Mouse (Mus musculus) lung, postnatal 36 days (tissue): ENCODE measurements around the gene Clec4g.
"Not testable (repeated sequence)": the region's sequence is repeated elsewhere in the genome, so short reads cannot be mapped to it uniquely, and the experiment has no call there.

ENCODE experiments used
- DNase-seq: peaks from one replicate; pipeline ENCODE4 v3.0.0; 2022; ENCODE audit warnings: mixed read lengths

The Clec4g gene

DNA sequence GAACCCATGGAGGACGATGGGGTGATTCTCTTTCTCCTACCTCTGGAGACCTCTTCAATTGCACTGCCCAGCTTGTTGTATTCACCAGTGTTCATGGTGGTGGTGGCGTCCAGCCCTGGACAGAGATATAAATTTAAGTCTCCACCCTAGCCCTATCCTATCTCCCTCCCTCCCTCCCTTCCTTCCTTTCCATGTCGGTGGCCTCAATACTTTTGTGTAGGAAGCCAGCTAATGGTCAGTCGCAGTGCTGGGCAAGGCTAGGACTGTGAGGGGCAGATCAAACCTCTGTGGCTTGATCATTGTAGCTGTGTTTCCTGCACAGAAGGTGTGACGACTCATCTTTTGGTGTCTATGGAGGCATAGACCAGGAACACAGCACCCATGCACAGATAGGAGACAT lies at the start of gene Clec4g:
TSS of gene Clec4g (minus strand) at position 101 of the 400 bp plus-strand sequence.
- no peak for DNase-seq

DNA sequence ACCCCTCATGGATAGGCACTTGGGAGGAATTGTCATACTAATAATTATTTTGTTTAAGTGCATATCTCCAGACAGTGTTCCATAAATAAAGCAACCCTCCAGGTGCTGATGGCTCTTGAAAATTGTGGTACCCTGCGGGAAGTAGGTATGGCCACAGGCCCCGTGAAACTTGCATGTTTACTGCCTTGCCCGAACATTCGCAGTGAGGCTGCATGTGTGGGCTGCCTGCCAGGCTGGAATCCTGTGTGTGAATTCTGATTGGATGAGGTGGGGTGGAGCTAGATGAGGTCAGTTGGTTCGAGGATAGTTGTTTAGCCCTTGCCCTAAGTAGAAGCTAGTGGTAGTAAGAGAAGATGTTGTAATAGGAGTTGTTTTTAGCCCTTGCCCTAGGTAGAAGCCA lies 48.2 kb upstream of the Clec4g start:
- DNase-seq = not testable (repeated sequence)

DNA sequence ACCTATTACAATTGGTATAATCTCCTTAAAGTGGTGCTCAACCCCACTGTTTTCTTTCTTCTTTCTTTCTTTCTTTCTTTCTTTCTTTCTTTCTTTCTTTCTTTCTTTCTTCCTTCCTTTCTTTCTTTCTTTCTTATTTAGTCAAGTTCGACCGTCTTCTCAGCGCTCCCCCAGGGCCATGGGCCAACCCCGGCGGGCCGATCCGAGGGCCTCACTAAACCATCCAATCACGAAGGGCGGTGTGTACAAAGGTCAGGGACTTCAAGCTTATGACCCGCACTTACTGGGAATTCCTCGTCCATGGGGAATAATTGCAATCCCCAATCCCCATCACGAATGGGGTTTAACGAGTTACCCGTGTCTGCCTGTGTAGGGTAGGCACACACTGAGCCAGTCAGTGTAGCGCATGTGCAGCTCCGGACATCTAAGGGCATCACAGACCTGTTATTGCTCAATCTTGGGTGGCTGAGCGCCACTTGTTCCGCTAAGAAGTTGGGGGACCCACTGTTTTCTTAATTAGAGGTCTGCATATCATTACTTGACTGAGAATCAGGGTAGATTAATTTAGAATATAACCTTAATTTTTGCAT lies 33.9 kb upstream of the Clec4g start:
- peak; percentile 25 for DNase-seq

GRCm38 (mm10) chr8:3748761-3749160 lies 28.3 kb upstream of the Clec4g start, which contains the start of gene Cd209a:
Gene Cd209a (minus strand): TSS chr8:3748984.
- no peak for DNase-seq

DNA sequence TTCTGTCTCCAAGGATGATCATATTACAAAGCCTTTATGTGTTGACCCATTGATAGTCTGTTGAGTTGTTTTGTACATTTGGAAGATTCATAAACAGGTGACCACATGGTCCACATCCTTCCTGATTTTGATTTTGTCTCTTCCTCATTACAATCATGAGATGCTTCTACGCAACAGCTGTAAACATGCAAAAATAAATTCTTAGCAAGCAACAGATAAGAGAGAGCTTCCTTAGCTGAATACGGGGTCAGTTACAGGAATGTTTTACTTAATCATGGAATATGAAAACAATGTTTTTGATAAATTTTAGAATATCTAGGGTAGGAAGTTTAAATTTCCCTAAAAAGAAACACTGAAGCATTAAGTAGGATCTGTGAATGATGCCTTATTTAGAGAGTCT lies 16.5 kb upstream of the Clec4g start:
- DNase-seq = peak; percentile 17

DNA sequence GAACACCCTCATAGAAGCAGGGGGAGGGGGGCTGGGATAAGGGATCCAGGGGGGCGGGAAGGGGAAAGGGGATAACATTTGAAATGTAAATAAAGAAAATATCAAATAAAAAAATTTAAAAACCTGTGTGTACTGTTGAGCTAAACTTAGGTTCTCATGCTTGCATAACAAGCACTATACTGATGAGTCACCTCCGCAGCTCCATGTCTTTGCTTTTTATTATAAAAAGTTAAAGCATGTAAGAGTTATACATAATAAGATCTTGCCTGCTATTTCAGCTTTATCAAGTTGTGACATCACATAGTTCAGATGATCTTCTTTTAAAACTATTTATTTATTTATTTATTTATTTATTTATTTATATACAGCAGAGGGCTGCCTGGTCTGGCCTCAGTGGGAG lies 15.1 kb upstream of the Clec4g start:
- DNase-seq = no peak

GRCm38 (mm10) chr8:3734084-3734483 lies 13.6 kb upstream of the Clec4g start:
- DNase-seq = no peak

GRCm38 (mm10) chr8:3721041-3721440 lies 590 bp upstream of the Clec4g start:
- DNase-seq = no peak

DNA sequence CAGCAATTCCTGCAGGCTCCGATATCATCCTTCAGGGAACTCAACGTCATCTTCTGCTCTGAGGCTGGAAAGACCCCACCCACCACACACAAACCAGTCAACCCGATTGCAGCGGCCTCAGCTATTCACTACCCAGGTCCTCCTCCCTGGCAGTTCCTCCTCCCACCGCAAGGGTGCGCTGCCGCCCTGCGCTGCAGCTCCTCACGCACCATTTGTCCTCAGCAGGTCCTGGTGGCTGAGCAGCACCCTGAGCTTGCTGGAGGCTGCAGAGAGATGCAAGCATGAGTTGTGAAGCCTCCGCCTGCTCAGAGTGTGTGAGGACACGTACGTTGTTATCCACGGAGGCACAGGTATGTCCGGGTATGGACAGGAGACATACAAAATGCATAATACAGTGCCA lies 1.9 kb downstream of the Clec4g start:
- peak; percentile 82 for DNase-seq

GRCm38 (mm10) chr8:3717321-3717954 lies 3.0 kb downstream of the Clec4g start:
- no peak for DNase-seq

DNA sequence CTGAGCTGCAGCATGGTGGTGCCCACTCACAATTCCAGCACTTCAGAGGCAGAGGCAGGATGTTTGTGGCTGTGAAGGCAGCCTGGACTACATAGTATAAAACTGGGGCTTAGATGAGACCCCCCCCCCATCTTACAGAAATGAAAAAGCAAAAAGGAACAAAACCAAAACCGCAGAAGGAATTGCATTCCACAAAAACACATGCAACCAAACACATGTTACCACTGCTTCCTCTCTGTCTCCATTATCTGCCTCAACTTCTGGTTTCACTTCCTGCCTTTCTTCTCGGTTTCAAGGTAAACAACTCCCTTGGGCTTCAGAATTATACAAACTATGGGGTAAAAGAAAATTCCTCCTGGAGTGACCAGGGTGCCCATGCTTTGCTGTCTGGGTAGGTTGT lies 8.8 kb downstream of the Clec4g start:
- DNase-seq = peak; percentile 40

GRCm38 (mm10) chr8:3710312-3710711 lies 10.1 kb downstream of the Clec4g start:
- no peak for DNase-seq

DNA sequence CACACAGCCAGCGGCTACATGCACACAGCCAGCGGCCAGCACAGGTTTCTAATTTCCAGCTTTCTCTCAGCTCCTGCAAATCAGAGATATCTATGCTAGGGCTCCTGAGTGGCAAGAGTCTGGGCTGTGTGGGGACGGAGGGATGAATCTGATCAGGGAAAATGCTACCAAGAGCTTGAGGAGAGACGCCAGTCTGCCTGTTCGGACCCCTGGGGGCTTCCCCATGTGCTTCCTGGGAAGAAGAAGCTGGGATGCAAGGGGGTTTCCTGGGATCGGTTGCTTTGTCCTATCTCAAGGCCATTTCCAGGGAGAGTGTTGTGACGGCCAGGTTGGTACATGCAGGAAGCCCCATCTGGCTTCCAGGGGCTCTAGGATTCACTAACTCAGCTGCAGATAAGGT lies 12.8 kb downstream of the Clec4g start:
- DNase-seq = no peak

- peak; percentile 37 for DNase-seq
Measured at GRCm38 (mm10) chr8:3705711-3706110, 14.7 kb downstream of the Clec4g start.

- DNase-seq = no peak
Measured at GRCm38 (mm10) chr8:3701491-3701890, 19.0 kb downstream of the Clec4g start.

- DNase-seq = peak; percentile 24
Measured at GRCm38 (mm10) chr8:3694121-3694520, 26.3 kb downstream of the Clec4g start, which contains the start of gene Fcer2a. Gene Fcer2a (minus strand): TSS chr8:3694175.

DNA sequence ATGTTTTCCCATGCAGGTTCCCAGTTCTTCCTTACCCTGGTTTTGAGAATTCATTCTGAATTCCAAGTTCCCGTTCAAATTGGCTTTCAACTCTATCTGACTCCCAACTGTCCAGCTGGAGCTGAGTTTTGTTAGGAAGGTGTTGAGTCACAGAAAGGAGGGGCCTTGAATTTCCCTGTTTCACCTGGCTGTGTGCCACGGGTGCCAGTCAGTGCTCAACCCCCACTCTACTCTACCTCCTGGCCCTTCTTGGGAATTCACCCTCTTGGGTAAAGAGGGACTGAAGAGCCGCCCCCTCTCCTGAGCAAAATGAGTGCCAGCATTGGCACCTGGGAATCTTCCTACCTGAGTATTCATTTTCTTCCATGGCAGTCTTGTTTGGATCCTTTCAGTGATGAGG lies 29.7 kb downstream of the Clec4g start:
- DNase-seq = peak; percentile 16

- DNase-seq = no peak
Measured at GRCm38 (mm10) chr8:3687537-3687936, 32.9 kb downstream of the Clec4g start.

GRCm38 (mm10) chr8:3685422-3685821 lies 35.0 kb downstream of the Clec4g start:
- DNase-seq = no peak

- DNase-seq = no peak
Measured at GRCm38 (mm10) chr8:3684530-3684929, 35.9 kb downstream of the Clec4g start.

DNA sequence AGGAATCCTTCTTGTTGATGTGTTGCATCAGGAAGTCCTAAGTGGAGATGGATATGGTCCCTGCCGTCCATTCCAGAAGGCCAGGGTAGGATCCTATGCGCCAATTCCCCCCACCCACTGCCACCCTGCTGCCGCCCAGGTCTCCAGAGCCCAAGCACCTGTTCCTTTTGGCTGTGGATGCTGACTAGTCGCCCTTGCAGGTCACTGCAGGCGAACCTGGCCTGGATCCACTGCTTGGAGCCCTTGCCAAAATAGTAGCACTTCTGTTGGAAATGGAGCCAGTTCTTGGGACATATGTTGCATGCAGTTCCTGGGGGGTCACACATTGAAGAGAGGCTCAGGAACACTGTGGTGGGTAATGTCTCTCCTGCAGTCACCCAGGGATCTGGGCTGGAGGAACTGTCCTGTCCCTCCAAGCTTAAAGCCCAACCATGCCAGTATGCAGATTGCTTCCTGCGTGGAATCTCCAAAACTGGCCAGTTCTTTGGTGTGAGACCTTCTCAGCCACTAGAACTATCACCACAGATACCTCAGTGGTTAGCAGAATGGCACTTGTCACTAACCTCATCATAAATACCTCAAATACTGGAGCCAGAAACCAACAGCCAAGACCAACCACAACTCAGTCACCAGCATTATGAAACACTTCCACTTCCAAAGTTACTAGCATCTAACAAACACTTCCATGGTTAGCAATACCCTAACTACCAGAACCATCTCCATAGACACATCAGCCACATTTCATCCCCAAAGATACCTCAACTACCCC lies 36.9 kb downstream of the Clec4g start:
- no peak for DNase-seq

GRCm38 (mm10) chr8:3682435-3682834 lies 38.0 kb downstream of the Clec4g start:
- no peak for DNase-seq

GRCm38 (mm10) chr8:3679656-3680055 lies 40.8 kb downstream of the Clec4g start:
- no peak for DNase-seq

GRCm38 (mm10) chr8:3679236-3679635 lies 41.2 kb downstream of the Clec4g start:
- no peak for DNase-seq
